16 mouse cellular contexts compared by ENCODE assay signal in genomic region chr6:120149458-120150120, GRCm38 (mm10). TPM values are rescaled to one million over a fixed set of nuclear protein-coding genes. Genes with fewer than 3 reads are reported as not detected.
A peak's percentile ranks its signal among the peaks of the same experiment; 100 is the strongest.
DNase-seq lines count a peak whose midpoint lies in the region; ATAC-seq and TF ChIP-seq lines count a peak whose summit lies in the region.
"Had no signal": no experiment of that assay in that cellular context is flagged by ENCODE, and none has a peak within 500 bp of the region (broad histone marks: within the 10 kb centered on the region; RNA-seq: fewer than 3 reads in every experiment).

No protein-coding gene starts in this region.

- no peaks in the 10 kb centered on the region for H3K36me3 ChIP-seq in lung, embryonic 14.5 days (ENCODE audit: insufficient read depth)
- H3K36me3 ChIP-seq: liver, embryonic 15.5 days; neural tube, embryonic 13.5 days had no signal

- H3K4me2 ChIP-seq in lung, embryonic 14.5 days = no peak overlapping the region
- H3K4me2 ChIP-seq: liver, embryonic 15.5 days; neural tube, embryonic 13.5 days had no signal

- DNase-seq in gastrocnemius, adult 2 months = no peak
- DNase-seq in gastrocnemius, postnatal 14 days = no peak
- DNase-seq in lung, embryonic 14.5 days = no peak
- no peak for DNase-seq in lung, postnatal 36 days
- no peak for DNase-seq in right cerebral cortex, postnatal 14 days
- DNase-seq: adrenal gland, adult 8-10 months; kidney, postnatal 4 days; midbrain, embryonic 14.5 days; retina, postnatal 1 day had no signal

- intact Hi-C loops in gastrocnemius, adult 2 months (cut with DNase I) = loop anchor here (2.0 kb wide), 2 partner anchors 33 to 35 kb away; no protein-coding TSS in a partner anchor
- intact Hi-C loops in gastrocnemius, postnatal 14 days (cut with DNase I; ENCODE audit: low total_unique reads) = no loop called here

- H3K27ac ChIP-seq in gastrocnemius, adult 2 months = peak overlapping the region; percentile 83
- H3K27ac ChIP-seq in lung, embryonic 14.5 days (ENCODE audit: low read depth) = peak overlapping the region; percentile 88
- peak overlapping the region; percentile 10 for H3K27ac ChIP-seq in bone marrow, adult 2 months (ENCODE audit: control insufficient read depth, insufficient read depth, low read depth, low read length, poor library complexity)
- H3K27ac ChIP-seq: liver, embryonic 15.5 days; neural tube, embryonic 13.5 days had no signal

- H3K9ac ChIP-seq in lung, embryonic 14.5 days = no peak overlapping the region
- H3K9ac ChIP-seq: liver, embryonic 15.5 days; neural tube, embryonic 13.5 days had no signal

- H3K4me3 ChIP-seq in gastrocnemius, adult 2 months = no peak overlapping the region
- no peak overlapping the region for H3K4me3 ChIP-seq in lung, embryonic 14.5 days (ENCODE audit: low read depth, low read length)
- no peak overlapping the region for H3K4me3 ChIP-seq in bone marrow, adult 2 months (replicated peaks; ENCODE audit: control insufficient read depth, low read depth, low read length)
- H3K4me3 ChIP-seq: liver, embryonic 15.5 days; neural tube, embryonic 13.5 days had no signal

- no peaks in the 10 kb centered on the region for H3K27me3 ChIP-seq in lung, embryonic 14.5 days (ENCODE audit: insufficient read depth, low read length)
- H3K27me3 ChIP-seq: liver, embryonic 15.5 days; neural tube, embryonic 13.5 days had no signal

- no peaks in the 10 kb centered on the region for H3K9me3 ChIP-seq in lung, embryonic 14.5 days (ENCODE audit: low read depth, low read length)
- H3K9me3 ChIP-seq: liver, embryonic 15.5 days; neural tube, embryonic 13.5 days had no signal

- peaks cover 23% of the 10 kb centered on the region for H3K4me1 ChIP-seq in lung, embryonic 14.5 days (ENCODE audit: insufficient read depth)
- H3K4me1 ChIP-seq in bone marrow, adult 2 months (ENCODE audit: control insufficient read depth, insufficient read depth, low read length) = peaks cover 3% of the 10 kb centered on the region; the same call in 1 of the 2 replicates

- TF ChIP-seq CTCF in gastrocnemius, adult 2 months (IDR thresholded peaks at IDR 0.05) = no peak
- no peak for TF ChIP-seq CTCF in lung, embryonic 14.5 days (IDR thresholded peaks at IDR 0.05; ENCODE audit: low read depth)
- TF ChIP-seq CTCF in bone marrow, adult 2 months (IDR thresholded peaks at IDR 0.05; ENCODE audit: control insufficient read depth, insufficient read depth, low read length) = no peak

- no peak for ATAC-seq in lung, embryonic 14.5 days (ENCODE audit: insufficient read depth)
- peak; percentile 48 for ATAC-seq in megakaryocyte progenitor cell, adult 5-6 weeks (replicated peaks; ENCODE audit: poor library complexity)
- ATAC-seq in inflammation-experienced regulatory T-cells, adult 6 months = no peak

- 60% methylated on average over 12 of the region's 12 CpGs for WGBS in lung, embryonic 14.5 days
- WGBS in bone marrow, adult 2 months = 30% methylated on average over 12 of the region's 12 CpGs

- no peak for TF ChIP-seq POLR2A in bone marrow, adult 2 months (IDR thresholded peaks at IDR 0.05; ENCODE audit: borderline replicate concordance, control insufficient read depth, low read depth, low read length)

RNA-seq across cellular contexts. Expression of gene Ninj2, which starts 56.4 kb away (rescaled TPM):
- total RNA-seq in gastrocnemius, adult 2 months (2021) = not detected
- total RNA-seq in gastrocnemius, postnatal 14 days (2021) = not detected
- 0.30 and 0.39 TPM in 2 replicates for polyA plus RNA-seq in lung, embryonic 14.5 days (2014; fragmentation: Nextera tagmentation; extraction: Ambion mirVana)
- not detected in 2 replicates for polyA plus RNA-seq in bone marrow, adult 2 months (2011; ENCODE audit: insufficient read depth, insufficient read length, low replicate concordance, missing spikeins)
- not detected in 2 replicates for total RNA-seq in megakaryocyte progenitor cell, adult 5-6 weeks (2015)
- not detected in 2 replicates for total RNA-seq in megakaryocyte progenitor cell, adult 5-6 weeks (2017)
- 1 to 10 TPM; 1.4 to 6.8 (median 2.4) TPM for polyA plus RNA-seq in inflammation-experienced regulatory T-cells, adult 6 months (2017; shearing (Covaris generic))
- total RNA-seq: adrenal gland, adult 8-10 months; gastrocnemius, adult 8-10 months had no signal
- polyA plus RNA-seq: intestine, embryonic 14.5 days; midbrain, embryonic 14.5 days; neural tube, embryonic 13.5 days had no signal

Comparison
In these comparisons a context has a peak if more than half of its experiments do, and no peak if none do; other contexts are left out.
1. H3K27ac ChIP-seq: peak in every context shown above with its lines; median percentile 88 in lung, embryonic 14.5 days; 83 in gastrocnemius, adult 2 months; 10 in bone marrow, adult 2 months.